Mouse (Mus musculus) cerebellum, adult 2 months (tissue): ENCODE data around the gene Nat10. TPM values are rescaled to one million over a fixed set of nuclear protein-coding genes. Genes with fewer than 3 reads are reported as not detected.
A peak's percentile ranks its signal among the peaks of the same experiment; 100 is the strongest.

ENCODE experiments used
- DNase-seq, 2 experiments: peaks; one replicate each; pipeline ENCODE4 v3.0.0; 2021
- H3K27ac ChIP-seq: fragments of 200-500 bp; 2 replicates; pipeline ENCODE4 v1.5.1; 2012; ENCODE audit warnings: low read length, control low read depth, inconsistent platforms; ENCODE audit not compliant: insufficient read depth
- H3K27me3 ChIP-seq: fragments of 200-500 bp; 2 replicates; pipeline ENCODE4 v1.6.1; 2012; ENCODE audit warnings: inconsistent platforms, mild to moderate bottlenecking, low read length, moderate library complexity; ENCODE audit not compliant: control insufficient read depth, insufficient read depth
- H3K4me1 ChIP-seq: fragments of 200-500 bp; 2 replicates; pipeline ENCODE4 v1.6.1; 2011; ENCODE audit warnings: low read length; ENCODE audit not compliant: control insufficient read depth, insufficient read depth
- H3K4me3 ChIP-seq: fragments of 200-500 bp; replicated peaks from 2 replicates; pipeline ENCODE3; 2011; ENCODE audit warnings: mild to moderate bottlenecking, low read depth, low read length, control low read depth; ENCODE audit not compliant: insufficient read depth
- CTCF ChIP-seq: fragments of 200-500 bp; IDR thresholded peaks from 2 replicates; pipeline ENCODE4 v1.5.1; 2011; ENCODE audit warnings: low read depth, mild to moderate bottlenecking, control low read depth, low read length, moderate library complexity, borderline replicate concordance; ENCODE audit not compliant: insufficient read depth
- POLR2A ChIP-seq: fragments of 200-500 bp; IDR thresholded peaks from 2 replicates; pipeline ENCODE4 v1.6.1; 2011; ENCODE audit warnings: low read length, control low read depth, borderline replicate concordance; ENCODE audit not compliant: insufficient read depth
- WGBS: fragments of 180-500 bp; shearing (Covaris S2); methylation state at CpG from one replicate; pipeline ENCODE4 v1.1.7; 2018; 5-methylcytosine and 5-hydroxymethylcytosine counted together
- polyA plus RNA-seq: library from polyadenylated mRNA; depleted of rRNA; stranded (reverse); fragments of >200 nt; gene quantifications from 2 replicates; pipeline ENCODE4 v1.2.3, GENCODE M21; 2012

Gene Nat10
- polyA plus RNA-seq, 1 experiment: 41.4 TPM

DNA sequence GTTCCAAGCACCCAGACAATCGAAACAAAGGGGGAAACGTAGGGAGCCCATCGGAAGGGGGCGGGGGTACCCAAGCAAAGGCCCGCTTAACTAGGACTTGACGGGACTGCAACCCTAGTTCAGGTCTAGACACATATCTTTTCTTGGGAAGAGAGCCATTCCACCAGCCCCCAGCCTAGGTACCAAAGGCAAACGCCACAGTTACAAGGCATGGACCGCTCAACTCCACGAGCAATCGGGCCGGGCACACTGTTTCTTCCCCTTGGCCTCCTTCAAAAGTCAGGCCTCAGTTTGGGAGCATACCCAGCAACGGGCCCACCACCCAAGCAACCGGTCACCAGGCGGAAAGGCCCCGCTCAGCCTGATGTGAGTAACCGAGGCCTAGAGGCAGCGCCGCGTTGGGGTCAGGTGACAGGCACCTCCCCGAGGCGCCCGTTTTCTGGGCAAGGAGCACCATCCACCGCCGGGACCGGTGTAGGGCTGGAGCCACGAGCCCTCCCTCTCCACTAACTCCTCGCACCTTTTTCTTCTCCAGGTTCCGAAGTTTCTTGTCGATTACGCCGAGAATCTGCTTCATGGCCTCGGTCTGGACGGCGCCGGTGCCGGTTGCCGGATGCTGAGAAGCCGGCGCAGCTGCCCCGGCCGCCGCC, 35.3 kb upstream of the Nat10 start:
- peak in 1 of 2 experiments; percentile 68 for DNase-seq
- WGBS: under 1% methylated on average over 42 of the region's 42 CpGs

DNA sequence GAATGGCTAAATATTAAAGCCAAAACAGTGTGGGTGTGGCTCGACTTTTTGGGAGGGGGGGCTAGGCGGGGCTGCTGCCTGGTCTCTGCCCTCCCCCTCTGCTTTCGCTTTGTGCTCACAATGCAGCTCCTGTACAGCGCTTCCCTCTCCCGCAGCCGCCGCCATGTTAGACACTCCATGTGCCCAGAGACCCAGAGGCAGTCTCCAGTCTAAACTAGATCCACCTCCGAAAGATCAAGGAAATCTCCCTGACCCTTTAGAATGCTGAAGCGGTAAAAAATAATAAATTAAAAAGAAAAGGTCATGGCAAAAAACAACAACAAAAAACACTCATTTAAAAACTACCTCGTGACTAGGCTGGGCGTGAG, 34.8 kb upstream of the Nat10 start:
- H3K27me3 ChIP-seq: no peaks in the 10 kb centered on the region
- H3K27ac ChIP-seq: peak overlapping the region; percentile 88; the same call in 1 of the 2 replicates
- peaks cover 3% of the 10 kb centered on the region; the same call in 1 of the 2 replicates for H3K4me1 ChIP-seq
- peak; percentile 40 to 59 for DNase-seq
- no peak for TF ChIP-seq POLR2A
- no peak for TF ChIP-seq CTCF
- H3K4me3 ChIP-seq: peak overlapping the region; percentile 92
- 0% methylated on average over 11 of the region's 11 CpGs for WGBS

More for the DNA sequence above, 35.3 kb upstream of the Nat10 start:
- Histone ChIP-seq H3K4me1 (peaks cover 3% of the 10 kb centered on the region; the same call in 1 of the 2 replicates), H3K4me3 (peak overlapping the region; percentile 92), H3K27me3 (no peaks in the 10 kb centered on the region), H3K27ac (peak overlapping the region; percentile 88)
- TF ChIP-seq POLR2A (peak; percentile 9; the same call in 1 of the 2 replicates), CTCF (no peak)

DNA sequence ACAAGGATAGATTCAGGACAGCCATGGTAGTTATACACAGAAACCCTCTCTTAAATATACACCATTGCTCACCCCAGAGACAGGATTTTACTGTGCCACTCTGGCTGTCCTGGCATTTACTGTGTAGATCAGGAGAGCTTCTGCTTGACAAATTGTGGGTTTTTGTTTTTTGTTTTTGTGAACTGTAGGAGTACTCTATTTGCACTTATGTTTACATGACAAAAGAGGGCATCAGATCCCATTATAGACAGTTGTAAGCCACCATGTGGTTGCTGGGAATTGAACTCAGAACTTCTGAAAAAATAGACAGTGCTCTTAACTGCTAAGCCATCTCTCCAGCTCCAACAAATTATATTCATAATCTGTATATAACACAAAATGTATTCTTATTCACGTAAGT, 30.9 kb upstream of the Nat10 start:
- no peak overlapping the region for H3K27ac ChIP-seq
- peaks cover 3% of the 10 kb centered on the region; the same call in 1 of the 2 replicates for H3K4me1 ChIP-seq
- no peak overlapping the region for H3K4me3 ChIP-seq
- TF ChIP-seq CTCF: no peak
- TF ChIP-seq POLR2A: no peak
- 87% methylated on average over 1 of the region's 1 CpGs for WGBS
- H3K27me3 ChIP-seq: no peaks in the 10 kb centered on the region
- no peak for DNase-seq

DNA sequence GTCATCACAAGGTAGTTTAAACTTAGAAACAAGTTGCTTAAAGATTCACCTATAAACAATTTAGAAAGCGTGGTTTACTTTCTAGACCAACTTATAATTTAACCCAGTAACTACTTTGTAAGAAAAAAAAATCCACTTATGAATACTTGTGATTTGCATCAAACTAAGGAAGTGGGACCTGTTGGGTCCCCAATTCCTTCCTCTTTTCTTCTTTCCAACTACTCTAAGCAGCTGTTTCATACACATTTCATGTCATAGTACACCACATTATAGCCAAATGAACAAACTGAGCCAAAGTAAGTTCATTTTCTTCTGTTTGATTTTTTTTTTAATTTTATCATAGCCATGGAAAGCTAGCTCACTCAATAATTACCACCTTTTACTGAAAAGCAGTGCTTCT, 24.7 kb upstream of the Nat10 start:
- no peak overlapping the region for H3K27ac ChIP-seq
- no peaks in the 10 kb centered on the region for H3K27me3 ChIP-seq
- 91% methylated on average over 1 of the region's 1 CpGs for WGBS
- H3K4me1 ChIP-seq: no peaks in the 10 kb centered on the region
- no peak for DNase-seq
- no peak overlapping the region for H3K4me3 ChIP-seq
- TF ChIP-seq POLR2A (no peak), CTCF (no peak)

DNA sequence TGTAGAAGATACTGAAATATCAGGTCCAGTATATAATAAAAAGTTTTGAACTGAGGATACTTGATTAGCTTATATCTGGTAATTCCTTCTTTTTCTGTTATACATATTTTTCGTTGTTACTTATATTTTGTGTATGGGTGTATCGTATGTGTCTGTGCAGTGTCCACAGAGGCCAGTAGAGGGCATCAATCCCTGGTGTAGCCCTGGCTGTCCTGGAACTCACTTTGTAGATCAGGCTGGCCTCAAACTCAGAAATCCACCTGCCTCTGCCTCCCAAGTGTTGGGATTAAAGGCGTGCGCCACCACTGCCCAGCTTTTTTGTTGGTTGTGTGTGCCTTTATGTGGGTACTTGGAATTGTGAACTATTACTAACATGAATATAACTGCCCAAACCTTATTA, 23.6 kb upstream of the Nat10 start:
- WGBS: 83% methylated on average over 4 of the region's 4 CpGs
- H3K4me3 ChIP-seq: no peak overlapping the region

DNA sequence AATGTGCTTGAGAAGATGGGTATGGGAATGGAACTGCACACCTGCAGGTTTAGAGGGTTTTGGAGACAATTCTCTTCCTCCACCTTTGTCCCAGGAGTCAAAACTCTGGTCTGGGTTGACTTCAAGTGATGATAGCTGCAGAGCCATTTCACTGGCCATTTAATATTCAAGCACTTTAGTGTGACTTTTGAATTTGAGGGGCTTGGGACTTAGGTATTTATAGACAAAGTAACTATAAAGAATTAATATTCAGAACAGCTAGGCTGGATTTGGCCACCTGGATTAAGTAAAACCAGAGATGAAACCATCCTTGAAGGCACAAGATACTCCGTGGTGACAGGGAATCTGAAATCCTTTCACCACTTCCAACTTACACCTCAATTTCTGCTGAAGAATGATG, 1.4 kb upstream of the Nat10 start:
- DNase-seq: no peak
- no peak overlapping the region for H3K27ac ChIP-seq
- 58% methylated on average over 1 of the region's 1 CpGs for WGBS
- TF ChIP-seq CTCF (no peak), POLR2A (no peak)
- no peaks in the 10 kb centered on the region for H3K27me3 ChIP-seq
- H3K4me1 ChIP-seq: no peaks in the 10 kb centered on the region
- H3K4me3 ChIP-seq: no peak overlapping the region

More for the DNA sequence above, 23.6 kb upstream of the Nat10 start:
- DNase-seq: no peak
- no peaks in the 10 kb centered on the region for H3K27me3 ChIP-seq
- no peaks in the 10 kb centered on the region for H3K4me1 ChIP-seq
- H3K27ac ChIP-seq: no peak overlapping the region
- peak; percentile 46 for TF ChIP-seq CTCF
- no peak for TF ChIP-seq POLR2A

DNA sequence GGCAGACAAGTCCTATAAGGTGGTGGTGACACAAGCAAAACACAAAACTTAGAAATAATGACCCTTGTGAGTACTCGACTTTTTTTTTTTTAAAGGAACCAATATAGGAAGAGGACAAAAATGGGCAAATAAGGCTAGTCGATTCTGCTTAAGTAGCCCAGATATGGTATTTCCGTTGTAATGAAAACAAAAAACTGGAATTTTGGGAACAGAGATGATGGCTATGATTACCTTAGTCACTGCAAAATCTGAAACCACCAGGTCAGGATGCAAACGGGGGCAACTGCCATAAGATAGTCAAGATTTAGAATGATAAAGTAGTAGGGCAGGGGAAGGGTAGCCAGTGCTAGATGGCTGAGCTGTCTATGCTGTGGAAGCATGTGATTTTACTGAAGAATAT, 923 bp upstream of the Nat10 start:
- no peak overlapping the region for H3K27ac ChIP-seq
- TF ChIP-seq CTCF: no peak
- no peak for TF ChIP-seq POLR2A
- H3K4me3 ChIP-seq: no peak overlapping the region
- no peaks in the 10 kb centered on the region for H3K27me3 ChIP-seq
- no peak for DNase-seq
- 39% methylated on average over 4 of the region's 4 CpGs for WGBS
- H3K4me1 ChIP-seq: no peaks in the 10 kb centered on the region

DNA sequence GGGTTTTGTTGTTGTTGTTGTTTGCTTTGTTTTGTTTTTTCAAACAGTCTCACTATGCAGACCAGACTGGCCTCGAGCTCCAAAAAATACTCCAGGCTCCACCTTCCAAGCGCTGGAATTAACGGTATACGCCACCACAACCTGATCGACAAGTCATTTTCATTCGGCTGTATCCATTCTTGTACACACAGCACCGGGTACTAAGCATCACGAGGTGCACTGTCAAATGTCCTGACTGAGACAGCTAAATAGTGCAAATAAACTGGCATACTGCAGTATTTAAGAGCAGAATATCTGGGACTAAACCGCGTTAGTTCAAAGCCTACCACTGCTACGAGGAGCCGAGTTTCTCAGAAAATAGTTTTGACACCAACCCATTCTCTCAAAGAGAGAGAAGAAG, 649 bp downstream of the Nat10 start:
- WGBS: under 1% methylated on average over 12 of the region's 12 CpGs
- no peak for DNase-seq
- TF ChIP-seq CTCF: no peak
- Histone ChIP-seq H3K4me1 (no peaks in the 10 kb centered on the region), H3K27me3 (no peaks in the 10 kb centered on the region), H3K4me3 (peak overlapping the region; percentile 73), H3K27ac (no peak overlapping the region)
